Mouse (Mus musculus) liver, adult 2 months (tissue): ENCODE data around the gene Zfp985.

ENCODE experiments used
- CTCF ChIP-seq: fragments of 200-500 bp; IDR thresholded peaks from 2 replicates; pipeline ENCODE4 v1.5.1; 2011; ENCODE audit warnings: low read depth, low read length, control low read depth
- POLR2A ChIP-seq: fragments of 200-500 bp; IDR thresholded peaks from 2 replicates; pipeline ENCODE4 v1.6.1; 2011; ENCODE audit warnings: low read length, control low read depth; ENCODE audit not compliant: insufficient read depth; ENCODE audit errors: extremely low read depth

DNA sequence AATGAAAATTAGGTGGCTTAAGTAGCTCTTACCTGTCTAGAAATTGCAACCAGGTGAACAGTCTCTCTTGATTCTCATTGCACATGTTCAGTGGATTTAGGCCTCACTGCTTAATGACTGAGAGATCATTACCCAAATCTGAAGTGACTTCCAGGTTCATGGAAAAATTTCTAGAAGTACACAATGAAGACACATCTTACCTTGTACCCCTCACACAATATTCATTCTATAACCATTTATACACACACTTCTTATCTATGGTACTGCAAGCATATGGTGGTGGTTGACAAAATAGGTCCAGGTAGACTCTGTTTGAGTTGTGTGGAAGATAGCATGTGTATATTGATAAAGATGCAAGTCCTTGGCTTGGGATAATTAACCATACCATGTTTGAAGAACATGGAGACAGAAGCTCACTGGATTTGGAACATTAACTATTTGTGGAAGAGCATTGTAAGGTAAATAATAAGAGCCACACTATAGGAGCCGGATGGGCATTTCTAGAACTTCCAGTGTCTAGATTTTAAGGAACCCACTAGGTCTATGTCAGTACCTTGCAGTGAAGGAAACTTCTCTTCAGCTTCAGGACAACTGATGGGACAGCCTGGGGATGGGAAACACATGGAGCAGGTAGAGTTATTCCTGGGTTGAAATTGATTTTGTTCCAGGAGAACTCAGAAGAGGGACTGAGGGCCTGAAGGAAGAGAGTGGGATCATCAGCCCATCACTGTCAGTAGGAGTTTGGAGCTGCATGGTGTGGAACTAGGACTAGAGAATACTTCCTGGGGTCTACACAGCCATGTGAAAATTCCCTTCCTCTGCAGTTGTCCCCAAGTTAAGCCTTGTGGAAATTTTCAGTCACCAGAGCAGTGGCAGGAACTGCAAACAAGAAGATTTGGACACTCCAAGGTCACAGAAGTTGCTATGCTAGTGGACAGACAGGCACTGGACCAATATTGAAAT, 33.7 kb downstream of the Zfp985 start:
- TF ChIP-seq CTCF (no peak), POLR2A (no peak)
